Mouse (Mus musculus) ES-E14 (cell line): ENCODE measurements at regions not wholly inside any gene's neighbourhood (a gene's known extent, or its start where the extent isn't known, plus 50 kb on each side); places are given as distances from the start of the nearest gene placed in this dataset.

Experiments used
- DNase-seq: peaks from one replicate; pipeline ENCODE4 v3.0.0-alpha.2; 2013; ENCODE audit warnings: low read depth, low spot score
- H3K27ac ChIP-seq: 2 replicates; pipeline ENCODE4 v1.5.1; 2012; ENCODE audit warnings: low read depth, mild to moderate bottlenecking, low read length, moderate library complexity, mixed read lengths; ENCODE audit not compliant: poor library complexity, insufficient read depth, severe bottlenecking
- H3K36me3 ChIP-seq: 2 replicates; pipeline ENCODE4 v1.6.1; 2012; ENCODE audit warnings: mild to moderate bottlenecking, low read length, moderate library complexity, mixed read lengths; ENCODE audit not compliant: control insufficient read depth, poor library complexity, insufficient read depth, severe bottlenecking
- H3K4me1 ChIP-seq, 2 experiments: fragments of 150-350 bp in 1 of 2; sonication (generic) in 1 of 2; 2 replicates each; pipeline ENCODE4 v1.6.1; 2012; ENCODE audit warnings: low read length in 2 of 2, mild to moderate bottlenecking in 1 of 2, mixed read lengths in 1 of 2; ENCODE audit not compliant: control insufficient read depth in 2 of 2, insufficient read depth in 2 of 2, poor library complexity in 1 of 2
- H3K4me3 ChIP-seq, 2 experiments: fragments of 150-350 bp in 1 of 2; sonication (generic) in 1 of 2; 2 replicates each; pipeline ENCODE4 v1.5.1; 2012; ENCODE audit warnings: low read length in 2 of 2, low read depth in 1 of 2, mild to moderate bottlenecking in 1 of 2, mixed read lengths in 1 of 2; ENCODE audit not compliant: insufficient read depth in 1 of 2, poor library complexity in 1 of 2, severe bottlenecking in 1 of 2
- H3K9ac ChIP-seq: 2 replicates; pipeline ENCODE4 v1.6.1; 2012; ENCODE audit warnings: low read depth, mild to moderate bottlenecking, low read length, mixed read lengths; ENCODE audit not compliant: poor library complexity, insufficient read depth, severe bottlenecking
- H3K9me3 ChIP-seq: fragments of 150-350 bp; sonication (generic); 2 replicates; pipeline ENCODE4 v1.6.1; 2012; ENCODE audit warnings: low read depth, mild to moderate bottlenecking, low read length; ENCODE audit not compliant: control insufficient read depth, insufficient read depth
- CHD2 ChIP-seq: IDR thresholded peaks from 2 replicates; pipeline ENCODE4 v1.6.1; 2014; ENCODE audit warnings: mild to moderate bottlenecking, low read depth, low read length, inconsistent platforms
- HCFC1 ChIP-seq: IDR thresholded peaks from 2 replicates; pipeline ENCODE4 v1.6.1; 2012; ENCODE audit warnings: low read length, inconsistent platforms, borderline replicate concordance; ENCODE audit not compliant: insufficient read depth
- MAFK ChIP-seq: IDR thresholded peaks from 2 replicates; pipeline ENCODE4 v1.6.1; 2014; ENCODE audit warnings: mild to moderate bottlenecking, low read depth, low read length, inconsistent platforms; ENCODE audit not compliant: insufficient read depth
- ZC3H11A ChIP-seq: IDR thresholded peaks from 2 replicates; pipeline ENCODE4 v1.6.1; 2012; ENCODE audit warnings: low read depth, mild to moderate bottlenecking, inconsistent platforms, low read length, borderline replicate concordance
- ZNF384 ChIP-seq: IDR thresholded peaks from 2 replicates; pipeline ENCODE4 v1.6.1; 2012; ENCODE audit warnings: low read depth, low read length, inconsistent platforms
- in situ Hi-C, 2 experiments: fragments of 600-800 bp; cut with MboI; formaldehyde crosslinking; loops; one replicate each; pipeline ENCODE4 v1.15.1; 2025; ENCODE audit warnings: low sequenced_read_pairs in 2 of 2, inconsistent platforms in 1 of 2; ENCODE audit not compliant: unreplicated experiment in 2 of 2

GRCm38 (mm10) chr1:128682942-128683341, 90.8 kb upstream of the Cxcr4 start:
- Histone ChIP-seq H3K9me3 (no peaks in the 10 kb centered on the region), H3K27ac (no peak overlapping the region)
- in situ Hi-C loops = no loop called here

GRCm38 (mm10) chr1:128681261-128681660, 89.2 kb upstream of the Cxcr4 start:
- Histone ChIP-seq H3K9ac (no peak overlapping the region), H3K27ac (no peak overlapping the region), H3K36me3 (no peaks in the 10 kb centered on the region), H3K4me3 (no peak overlapping the region), H3K9me3 (no peaks in the 10 kb centered on the region), H3K4me1 (no peaks in the 10 kb centered on the region)
- no peak for DNase-seq
- in situ Hi-C loops = no loop called here
- TF ChIP-seq ZNF384 = no peak
- no peak for TF ChIP-seq MAFK
- TF ChIP-seq CHD2 = no peak
- no peak for TF ChIP-seq ZC3H11A
- TF ChIP-seq HCFC1 = no peak

More at GRCm38 (mm10) chr1:128682942-128683341, 90.8 kb upstream of the Cxcr4 start:
- H3K36me3 ChIP-seq = no peaks in the 10 kb centered on the region
- TF ChIP-seq ZC3H11A (no peak), HCFC1 (no peak)
- no peak for DNase-seq
- H3K4me3 ChIP-seq = no peak overlapping the region
- H3K9ac ChIP-seq = no peak overlapping the region
- H3K4me1 ChIP-seq = no peaks in the 10 kb centered on the region

- Histone ChIP-seq H3K9me3 (no peaks in the 10 kb centered on the region), H3K4me3 (no peak overlapping the region), H3K27ac (no peak overlapping the region), H3K4me1 (no peaks in the 10 kb centered on the region), H3K36me3 (no peaks in the 10 kb centered on the region), H3K9ac (no peak overlapping the region)
- TF ChIP-seq ZC3H11A = no peak
- TF ChIP-seq CHD2 = no peak
- in situ Hi-C loops = no loop called here
- DNase-seq = no peak
Observed at GRCm38 (mm10) chr1:128680538-128680937, 88.4 kb upstream of the Cxcr4 start.

- Histone ChIP-seq H3K9me3 (no peaks in the 10 kb centered on the region), H3K4me1 (no peaks in the 10 kb centered on the region), H3K27ac (no peak overlapping the region), H3K36me3 (no peaks in the 10 kb centered on the region), H3K9ac (no peak overlapping the region), H3K4me3 (no peak overlapping the region)
- TF ChIP-seq HCFC1 = no peak
- no peak for TF ChIP-seq ZC3H11A
- no peak for TF ChIP-seq MAFK
- TF ChIP-seq ZNF384 = no peak
- no peak for TF ChIP-seq CHD2
- in situ Hi-C loops = no loop called here
- no peak for DNase-seq
Observed at GRCm38 (mm10) chr1:128680012-128680411, 87.9 kb upstream of the Cxcr4 start.
